Mouse (Mus musculus): Measurements from ENCODE around the gene Arhgap27.

Gene Arhgap27

GRCm38 (mm10) chr11:103381505-103381904, 18.0 kb upstream of the Arhgap27 start:
- no peak for DNase-seq (ENCODE audit: low read depth)

GRCm38 (mm10) chr11:103380460-103380859, 17.0 kb upstream of the Arhgap27 start:
- DNase-seq (ENCODE audit: low read depth), result no peak

DNA sequence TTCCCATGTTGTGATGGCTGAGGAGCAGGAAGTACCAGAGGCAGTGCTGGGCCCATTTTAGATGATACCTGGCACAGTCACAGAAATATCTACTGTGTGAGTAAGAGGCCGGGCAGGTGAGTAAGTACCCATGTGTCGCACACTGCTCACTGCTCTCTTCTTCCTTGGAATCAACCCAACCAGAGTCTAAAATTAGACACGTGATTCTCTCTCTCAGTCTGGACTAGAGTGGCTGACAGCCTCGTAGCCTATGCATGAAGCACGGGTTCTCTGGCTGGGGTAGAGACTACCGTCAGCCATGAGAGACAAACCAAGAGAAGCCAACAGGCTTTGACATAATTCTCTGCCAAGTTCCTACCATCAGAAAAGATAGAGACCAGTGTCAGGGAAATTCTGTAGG, 14.8 kb upstream of the Arhgap27 start:
- no peak for DNase-seq (ENCODE audit: low read depth)

DNA sequence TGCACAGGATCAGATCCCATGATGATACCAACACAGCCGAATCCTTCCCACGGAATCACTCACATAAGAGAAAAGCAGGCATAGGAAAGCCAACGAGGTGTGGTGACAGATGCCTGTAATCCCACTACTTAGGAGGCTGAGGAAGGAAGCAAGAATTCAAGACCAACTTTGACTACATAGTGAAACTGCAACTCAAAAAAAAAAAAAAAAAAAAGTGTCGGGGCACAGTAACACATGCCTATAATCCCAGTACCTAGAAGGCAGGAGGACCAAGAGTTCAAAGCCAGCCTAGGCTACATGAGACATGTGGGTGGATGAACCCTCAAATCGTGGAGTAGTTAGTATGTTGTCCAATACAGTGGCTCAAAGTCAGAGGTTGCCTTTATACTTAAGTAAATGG, 12.3 kb upstream of the Arhgap27 start:
- no peak for DNase-seq (ENCODE audit: low read depth)

GRCm38 (mm10) chr11:103375258-103375657, 11.8 kb upstream of the Arhgap27 start:
- DNase-seq (ENCODE audit: low read depth), result peak; percentile 87

DNA sequence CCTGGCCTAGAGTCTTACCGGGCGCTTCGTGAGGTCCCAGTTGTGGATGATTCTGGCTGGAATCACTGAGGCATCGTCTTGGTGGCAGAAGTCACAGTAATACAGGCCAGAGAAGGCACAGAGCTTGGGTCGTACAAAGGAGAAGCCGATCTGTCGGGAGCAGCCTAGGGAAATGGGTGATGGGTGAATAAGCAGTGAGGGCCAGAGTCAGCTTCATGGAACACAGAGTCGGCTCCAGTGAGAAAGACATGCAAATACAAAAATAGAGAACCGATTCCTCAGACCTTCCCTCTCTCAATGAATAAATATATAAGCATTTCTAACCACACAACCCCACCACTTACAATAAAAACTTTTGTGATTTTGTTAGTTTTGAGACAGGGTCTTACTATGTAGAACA, 10.4 kb upstream of the Arhgap27 start:
- no peak for DNase-seq (ENCODE audit: low read depth)

GRCm38 (mm10) chr11:103372561-103372960, 9.1 kb upstream of the Arhgap27 start:
- peak; percentile 87 for DNase-seq (ENCODE audit: low read depth)

DNA sequence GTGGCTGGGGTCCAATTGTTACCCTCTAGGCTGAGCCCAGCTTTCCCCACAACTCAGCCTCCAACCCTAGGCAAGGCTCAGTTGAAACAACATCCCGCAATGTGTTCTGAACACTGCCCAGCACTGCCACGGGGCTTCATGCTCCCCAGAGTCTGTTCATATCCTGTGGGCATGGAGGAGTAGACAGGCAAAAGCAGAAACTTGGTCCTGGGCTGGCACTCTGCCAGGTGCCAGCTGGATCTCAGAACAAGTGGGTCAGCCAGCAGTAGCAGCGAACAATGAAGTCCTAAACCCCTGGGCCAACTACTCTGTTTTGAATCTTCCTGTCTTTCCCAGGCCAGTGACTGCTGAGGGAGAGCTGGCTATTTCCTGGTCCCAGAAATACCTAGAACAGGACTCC, 8.6 kb upstream of the Arhgap27 start:
- DNase-seq (ENCODE audit: low read depth), result peak; percentile 78

DNA sequence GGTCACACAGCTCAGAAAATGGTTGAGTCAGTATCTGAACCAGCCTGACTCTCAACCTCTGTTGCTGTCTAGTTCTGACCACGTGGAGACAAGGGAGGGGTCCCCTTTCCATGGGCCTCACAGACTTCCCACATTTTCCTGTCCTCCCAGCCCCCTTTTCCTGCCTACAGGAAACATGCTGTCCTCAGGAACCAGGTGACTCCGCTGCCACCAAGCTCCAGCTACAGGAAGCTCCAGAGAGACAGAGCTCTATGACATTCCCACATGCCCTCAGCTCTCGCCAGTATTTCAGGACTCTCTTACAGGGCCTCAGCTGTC, 7.7 kb upstream of the Arhgap27 start:
- DNase-seq (ENCODE audit: low read depth), result peak; percentile 66

DNA sequence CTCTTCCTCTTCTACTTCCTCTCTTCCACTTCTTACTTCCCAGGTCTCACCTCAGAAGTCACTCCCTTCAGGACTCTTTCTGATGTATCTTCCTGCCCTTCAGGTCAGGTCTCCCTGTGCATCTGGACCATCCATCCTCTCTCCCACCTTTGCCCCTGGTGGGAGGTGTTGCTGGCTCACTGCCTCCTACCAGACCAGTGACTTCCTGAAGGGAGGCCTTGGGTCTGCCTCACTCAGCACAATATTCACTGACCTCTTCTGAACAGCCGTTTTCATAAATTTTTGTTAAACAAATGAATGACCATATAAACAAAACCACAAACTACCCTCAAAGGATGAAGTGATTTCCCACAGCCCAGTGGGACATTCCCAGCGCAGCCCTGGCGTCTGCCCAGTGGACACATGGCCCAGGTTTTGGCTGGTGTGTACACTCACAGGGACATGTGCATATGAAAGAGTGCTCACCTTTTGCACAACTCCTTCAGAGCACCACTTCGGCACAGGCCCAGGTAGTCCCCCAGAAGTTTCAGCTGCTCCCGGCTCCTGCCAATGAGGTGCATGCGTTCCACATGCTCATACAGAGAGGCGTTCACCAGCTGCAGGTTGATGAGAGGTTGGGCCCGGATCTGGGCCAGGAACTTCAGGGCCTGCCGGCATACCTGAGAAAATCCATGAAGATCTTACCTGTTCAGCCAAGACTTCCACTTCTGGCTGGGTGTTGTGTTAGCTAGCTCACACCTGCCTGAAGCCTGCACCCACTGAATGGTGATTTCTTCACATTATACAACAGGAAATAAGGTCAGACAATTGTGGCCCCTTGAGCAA, 7.1 kb upstream of the Arhgap27 start:
- DNase-seq (ENCODE audit: low read depth), result no peak

DNA sequence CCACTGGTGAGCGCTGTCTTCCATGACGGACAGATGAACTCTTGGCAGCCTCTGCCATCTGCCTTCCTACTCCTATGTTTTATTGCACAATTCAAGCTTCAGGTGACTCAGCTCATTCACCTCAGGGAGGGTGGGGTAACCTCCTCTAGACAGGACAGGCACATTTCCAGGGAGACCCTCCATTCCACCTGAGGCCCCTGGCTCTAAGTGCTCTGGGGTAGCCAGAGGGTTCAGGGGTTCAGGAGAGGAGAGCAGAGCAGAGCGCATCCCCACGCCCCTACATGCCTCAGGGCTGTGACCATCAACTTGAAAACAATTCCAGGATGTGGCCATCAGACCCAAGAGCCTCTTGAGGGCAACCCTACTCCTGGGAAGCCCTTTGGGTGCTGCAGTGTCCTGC, 2.0 kb upstream of the Arhgap27 start:
- no peak for DNase-seq (ENCODE audit: low read depth)

- no peak for DNase-seq (ENCODE audit: low read depth)
Measured at GRCm38 (mm10) chr11:103365022-103365421, 1.5 kb upstream of the Arhgap27 start.

GRCm38 (mm10) chr11:103364335-103364734, 843 bp upstream of the Arhgap27 start:
- DNase-seq (ENCODE audit: low read depth), result no peak

- no peak for DNase-seq (ENCODE audit: low read depth)
Measured at GRCm38 (mm10) chr11:103362521-103363181, 841 bp downstream of the Arhgap27 start.

DNA sequence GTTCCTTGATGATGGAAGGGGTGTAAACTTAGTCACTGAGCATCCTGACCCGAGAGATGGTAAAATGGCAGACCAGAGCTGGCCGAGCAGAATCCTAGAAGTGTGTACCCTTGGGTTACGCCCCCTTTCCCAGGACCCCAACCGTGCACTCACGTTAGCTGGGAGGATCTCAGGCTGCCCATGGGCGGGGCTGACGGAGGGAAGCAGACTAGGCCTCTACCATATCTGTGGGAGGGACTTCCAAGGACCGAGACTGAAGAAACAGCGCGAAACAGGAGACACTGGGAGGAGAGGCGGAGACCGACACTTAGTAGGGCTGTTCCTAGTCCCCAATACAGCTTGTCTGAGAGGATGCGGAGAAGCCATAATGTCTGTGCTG, 1.4 kb downstream of the Arhgap27 start:
- no peak for DNase-seq (ENCODE audit: low read depth)

DNA sequence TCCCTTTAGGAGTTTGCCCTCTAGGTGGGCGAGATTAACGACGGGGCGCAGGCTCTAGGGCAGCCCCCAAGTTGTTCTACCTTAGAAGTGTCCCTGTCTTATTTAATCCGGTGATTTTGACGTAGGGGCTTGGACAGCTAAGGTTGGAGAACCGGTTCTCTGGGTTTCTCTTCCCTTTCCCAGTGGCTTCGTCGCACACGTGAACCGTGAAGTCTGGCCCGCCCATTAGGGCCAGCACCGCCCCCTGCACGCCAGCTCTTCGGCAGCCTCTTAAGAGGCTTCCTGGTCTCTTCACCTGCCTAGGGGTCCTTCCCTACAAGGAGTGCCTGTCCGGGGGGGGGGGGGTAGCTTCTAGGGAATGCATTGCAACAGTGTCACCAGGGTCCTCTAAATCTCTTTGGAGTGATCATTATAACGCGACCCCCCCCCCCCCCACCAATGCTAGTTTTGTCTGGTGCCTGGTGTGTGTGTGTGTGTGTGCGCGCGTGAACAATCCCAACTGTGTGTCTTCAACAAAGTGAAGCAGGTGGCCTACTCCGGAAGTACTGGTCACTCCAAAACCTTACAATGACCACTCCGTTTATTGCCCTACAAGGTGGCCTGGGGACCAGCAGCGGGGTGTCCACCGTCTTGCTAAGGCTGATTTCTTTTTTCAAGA, 2.0 kb downstream of the Arhgap27 start:
- no peak for DNase-seq (ENCODE audit: low read depth)

GRCm38 (mm10) chr11:103360661-103361081, 2.8 kb downstream of the Arhgap27 start:
- DNase-seq (ENCODE audit: low read depth), result no peak

GRCm38 (mm10) chr11:103359841-103360641, 3.5 kb downstream of the Arhgap27 start:
- no peak for DNase-seq (ENCODE audit: low read depth)

DNA sequence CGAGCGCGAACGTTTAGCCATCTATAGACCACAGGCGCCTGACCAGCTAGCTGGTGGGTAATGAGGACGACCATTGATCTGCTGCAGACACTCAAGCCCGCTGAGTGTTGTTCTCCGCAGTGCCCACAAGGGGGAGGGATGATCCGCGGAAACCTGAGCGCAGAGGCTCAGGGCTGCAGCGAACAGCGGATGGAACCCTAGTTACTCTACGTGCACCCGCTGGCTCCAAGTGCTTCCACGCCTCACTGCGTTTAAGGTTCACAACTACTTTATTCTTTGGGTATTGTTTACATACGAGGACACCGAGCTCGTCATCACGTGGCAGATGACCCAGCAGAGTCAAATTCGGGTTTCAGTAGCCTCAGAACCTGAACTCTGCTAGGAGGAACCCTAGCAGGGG, 4.4 kb downstream of the Arhgap27 start:
- DNase-seq (ENCODE audit: low read depth), result peak; percentile 64

- DNase-seq (ENCODE audit: low read depth), result no peak
Measured at GRCm38 (mm10) chr11:103358316-103358715, 5.2 kb downstream of the Arhgap27 start.

DNA sequence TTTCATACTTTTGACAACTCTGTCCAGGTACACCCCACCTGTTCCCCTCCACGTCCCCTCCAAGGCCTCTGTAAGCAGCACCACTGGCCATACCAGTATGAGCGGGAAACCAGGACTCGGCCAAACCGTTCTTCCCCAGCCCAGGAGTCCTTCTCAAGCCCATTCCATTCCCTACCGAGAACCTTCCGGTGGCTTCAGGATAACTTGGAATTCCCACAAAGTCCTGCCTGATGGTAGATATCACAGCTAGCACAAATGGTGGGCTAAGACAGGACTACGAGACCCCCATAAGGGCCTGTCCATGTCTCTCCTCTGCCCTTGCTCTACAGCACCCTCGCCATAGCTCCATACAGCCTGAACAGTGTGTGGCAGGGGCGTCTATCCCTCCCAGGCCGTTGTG, 5.8 kb downstream of the Arhgap27 start:
- DNase-seq (ENCODE audit: low read depth), result no peak

DNA sequence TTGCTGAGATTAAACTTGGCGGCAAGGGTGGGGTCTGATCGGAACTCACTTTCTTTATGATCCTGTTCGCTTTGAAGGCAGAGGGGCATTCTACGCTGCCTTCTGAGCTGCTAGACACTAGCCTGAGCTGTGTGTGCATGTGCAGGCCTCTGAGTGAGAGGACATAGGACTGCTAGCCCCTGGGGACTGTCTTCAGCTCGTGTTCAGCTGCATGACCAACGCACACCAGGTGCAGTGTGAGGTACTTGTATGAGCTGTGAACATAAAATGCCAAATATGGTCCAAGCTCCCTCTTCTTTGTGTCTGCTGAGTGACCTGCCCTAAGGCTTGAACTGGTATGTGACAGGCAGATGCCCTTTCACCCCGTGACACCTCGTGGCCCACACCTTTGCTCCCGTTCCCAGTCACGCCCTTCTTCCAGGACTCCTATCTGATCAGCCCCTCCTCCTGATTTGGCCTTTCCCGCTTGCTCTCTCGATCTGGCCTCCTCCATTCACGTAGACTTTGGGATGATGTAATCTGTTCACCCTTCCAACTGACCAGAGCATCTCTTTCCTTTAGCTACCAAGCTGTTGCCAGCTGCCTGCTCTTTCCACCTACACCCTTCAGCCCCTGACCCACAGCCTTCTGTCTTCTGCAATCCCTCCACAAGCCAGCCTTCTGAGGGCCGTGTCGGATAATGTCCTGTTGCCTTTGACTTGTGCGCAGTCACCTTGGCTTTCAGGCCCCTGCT, 6.4 kb downstream of the Arhgap27 start:
- DNase-seq (ENCODE audit: low read depth), result no peak

Data from 416B (cell line).